Mouse (Mus musculus) bone marrow, adult 2 months (tissue): ENCODE data around the gene Msrb1.
A peak's percentile ranks its signal among the peaks of the same experiment; 100 is the strongest.

Experiments used
- CTCF ChIP-seq: fragments of 200-500 bp; IDR thresholded peaks from 2 replicates; pipeline ENCODE4 v1.5.1; 2011; ENCODE audit warnings: low read length, control low read depth; ENCODE audit not compliant: control insufficient read depth, insufficient read depth
- POLR2A ChIP-seq: fragments of 200-500 bp; IDR thresholded peaks from 2 replicates; pipeline ENCODE4 v1.6.1; 2011; ENCODE audit warnings: low read depth, mild to moderate bottlenecking, control low read depth, low read length, borderline replicate concordance; ENCODE audit not compliant: control insufficient read depth

DNA sequence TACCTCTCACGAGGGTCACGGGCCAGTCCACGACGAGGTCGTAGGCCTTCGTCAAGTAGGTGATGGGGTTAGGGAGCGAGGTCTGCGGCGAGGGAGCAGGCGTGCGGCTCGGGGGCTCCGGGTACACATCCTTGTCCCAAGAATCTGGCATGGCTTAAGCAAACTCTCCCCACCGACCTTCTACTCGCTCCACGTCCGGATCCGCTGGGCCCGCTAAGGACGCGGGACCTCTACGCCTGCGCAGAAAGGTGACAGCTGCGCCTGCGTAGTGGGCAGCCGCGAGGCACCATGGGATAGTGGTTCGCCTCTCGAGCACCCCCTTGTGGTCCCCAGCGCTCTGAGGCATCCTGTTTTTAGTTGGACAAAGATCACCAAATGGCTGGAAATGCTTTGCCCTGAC is 12.3 kb upstream of the Msrb1 start, which contains the start of gene Ndufb10:
- TF ChIP-seq POLR2A (peak; percentile 95), CTCF (peak; percentile 98)
